Mouse (Mus musculus): ENCODE data around the gene Klhl3. TPM values are rescaled to one million over a fixed set of nuclear protein-coding genes. Genes with fewer than 3 reads are reported as not detected.

The Klhl3 gene
- polyA plus RNA-seq, 1 experiment: 0.79 TPM

- TF ChIP-seq POLR2A (IDR thresholded peaks at IDR 0.05; ENCODE audit: borderline replicate concordance, low read depth, low read length) (no peak), CTCF (IDR thresholded peaks at IDR 0.05; ENCODE audit: low read depth, low read length) (no peak)
- H3K4me3 ChIP-seq (ENCODE audit: insufficient read depth, low read length): no peak overlapping the region
Measured at GRCm38 (mm10) chr13:57984637-57985036, 128.8 kb downstream of the Klhl3 start.

GRCm38 (mm10) chr13:57984163-57984562, 129.2 kb downstream of the Klhl3 start:
- H3K27ac ChIP-seq (ENCODE audit: insufficient read depth, low read depth, low read length): no peak overlapping the region
- TF ChIP-seq CTCF (IDR thresholded peaks at IDR 0.05; ENCODE audit: low read depth, low read length) (no peak), POLR2A (IDR thresholded peaks at IDR 0.05; ENCODE audit: borderline replicate concordance, low read depth, low read length) (no peak)
- no peaks in the 10 kb centered on the region for H3K4me1 ChIP-seq (ENCODE audit: control insufficient read depth, insufficient read depth, low read length)
- no peak overlapping the region for H3K4me3 ChIP-seq (ENCODE audit: insufficient read depth, low read length)

More at GRCm38 (mm10) chr13:57984637-57985036, 128.8 kb downstream of the Klhl3 start:
- Histone ChIP-seq H3K27ac (ENCODE audit: insufficient read depth, low read depth, low read length) (no peak overlapping the region), H3K4me1 (ENCODE audit: control insufficient read depth, insufficient read depth, low read length) (no peaks in the 10 kb centered on the region)

GRCm38 (mm10) chr13:57983330-57983729, 130.1 kb downstream of the Klhl3 start:
- no peak overlapping the region for H3K4me3 ChIP-seq (ENCODE audit: insufficient read depth, low read length)
- H3K4me1 ChIP-seq (ENCODE audit: control insufficient read depth, insufficient read depth, low read length): no peaks in the 10 kb centered on the region
- no peak overlapping the region for H3K27ac ChIP-seq (ENCODE audit: insufficient read depth, low read depth, low read length)
- TF ChIP-seq CTCF (IDR thresholded peaks at IDR 0.05; ENCODE audit: low read depth, low read length) (no peak), POLR2A (IDR thresholded peaks at IDR 0.05; ENCODE audit: borderline replicate concordance, low read depth, low read length) (no peak)

GRCm38 (mm10) chr13:57982904-57983303, 130.5 kb downstream of the Klhl3 start:
- Histone ChIP-seq H3K4me1 (ENCODE audit: control insufficient read depth, insufficient read depth, low read length) (no peaks in the 10 kb centered on the region), H3K4me3 (ENCODE audit: insufficient read depth, low read length) (no peak overlapping the region), H3K27ac (ENCODE audit: insufficient read depth, low read depth, low read length) (no peak overlapping the region)
- TF ChIP-seq CTCF (IDR thresholded peaks at IDR 0.05; ENCODE audit: low read depth, low read length) (no peak), POLR2A (IDR thresholded peaks at IDR 0.05; ENCODE audit: borderline replicate concordance, low read depth, low read length) (no peak)

- Histone ChIP-seq H3K27ac (ENCODE audit: insufficient read depth, low read depth, low read length) (no peak overlapping the region), H3K4me3 (ENCODE audit: insufficient read depth, low read length) (no peak overlapping the region), H3K4me1 (ENCODE audit: control insufficient read depth, insufficient read depth, low read length) (no peaks in the 10 kb centered on the region)
- no peak for TF ChIP-seq POLR2A (IDR thresholded peaks at IDR 0.05; ENCODE audit: borderline replicate concordance, low read depth, low read length)
- TF ChIP-seq CTCF (IDR thresholded peaks at IDR 0.05; ENCODE audit: low read depth, low read length): no peak
Measured at GRCm38 (mm10) chr13:57980679-57981078, 132.7 kb downstream of the Klhl3 start.

GRCm38 (mm10) chr13:57980071-57980470, 133.3 kb downstream of the Klhl3 start:
- TF ChIP-seq CTCF (IDR thresholded peaks at IDR 0.05; ENCODE audit: low read depth, low read length) (no peak), POLR2A (IDR thresholded peaks at IDR 0.05; ENCODE audit: borderline replicate concordance, low read depth, low read length) (no peak)
- Histone ChIP-seq H3K27ac (ENCODE audit: insufficient read depth, low read depth, low read length) (no peak overlapping the region), H3K4me3 (ENCODE audit: insufficient read depth, low read length) (no peak overlapping the region), H3K4me1 (ENCODE audit: control insufficient read depth, insufficient read depth, low read length) (no peaks in the 10 kb centered on the region)

GRCm38 (mm10) chr13:57978931-57979330, 134.5 kb downstream of the Klhl3 start:
- TF ChIP-seq CTCF (IDR thresholded peaks at IDR 0.05; ENCODE audit: low read depth, low read length) (no peak), POLR2A (IDR thresholded peaks at IDR 0.05; ENCODE audit: borderline replicate concordance, low read depth, low read length) (no peak)
- no peak overlapping the region for H3K4me3 ChIP-seq (ENCODE audit: insufficient read depth, low read length)
- H3K4me1 ChIP-seq (ENCODE audit: control insufficient read depth, insufficient read depth, low read length): no peaks in the 10 kb centered on the region
- no peak overlapping the region for H3K27ac ChIP-seq (ENCODE audit: insufficient read depth, low read depth, low read length)

GRCm38 (mm10) chr13:57977721-57978120, 135.7 kb downstream of the Klhl3 start:
- TF ChIP-seq POLR2A (IDR thresholded peaks at IDR 0.05; ENCODE audit: borderline replicate concordance, low read depth, low read length) (no peak), CTCF (IDR thresholded peaks at IDR 0.05; ENCODE audit: low read depth, low read length) (no peak)
- Histone ChIP-seq H3K27ac (ENCODE audit: insufficient read depth, low read depth, low read length) (no peak overlapping the region), H3K4me1 (ENCODE audit: control insufficient read depth, insufficient read depth, low read length) (no peaks in the 10 kb centered on the region), H3K4me3 (ENCODE audit: insufficient read depth, low read length) (no peak overlapping the region)

- TF ChIP-seq POLR2A (IDR thresholded peaks at IDR 0.05; ENCODE audit: borderline replicate concordance, low read depth, low read length) (no peak), CTCF (IDR thresholded peaks at IDR 0.05; ENCODE audit: low read depth, low read length) (no peak)
- H3K4me3 ChIP-seq (ENCODE audit: insufficient read depth, low read length): no peak overlapping the region
- no peaks in the 10 kb centered on the region for H3K4me1 ChIP-seq (ENCODE audit: control insufficient read depth, insufficient read depth, low read length)
- no peak overlapping the region for H3K27ac ChIP-seq (ENCODE audit: insufficient read depth, low read depth, low read length)
Measured at GRCm38 (mm10) chr13:57965658-57966057, 147.7 kb downstream of the Klhl3 start.

GRCm38 (mm10) chr13:57960254-57960653, 153.1 kb downstream of the Klhl3 start:
- no peak overlapping the region for H3K27ac ChIP-seq (ENCODE audit: insufficient read depth, low read depth, low read length)
- no peaks in the 10 kb centered on the region for H3K4me1 ChIP-seq (ENCODE audit: control insufficient read depth, insufficient read depth, low read length)
- H3K4me3 ChIP-seq (ENCODE audit: insufficient read depth, low read length): no peak overlapping the region
- no peak for TF ChIP-seq CTCF (IDR thresholded peaks at IDR 0.05; ENCODE audit: low read depth, low read length)
- TF ChIP-seq POLR2A (IDR thresholded peaks at IDR 0.05; ENCODE audit: borderline replicate concordance, low read depth, low read length): no peak

- Histone ChIP-seq H3K4me3 (ENCODE audit: insufficient read depth, low read length) (no peak overlapping the region), H3K27ac (ENCODE audit: insufficient read depth, low read depth, low read length) (no peak overlapping the region), H3K4me1 (ENCODE audit: control insufficient read depth, insufficient read depth, low read length) (no peaks in the 10 kb centered on the region)
- TF ChIP-seq CTCF (IDR thresholded peaks at IDR 0.05; ENCODE audit: low read depth, low read length) (no peak), POLR2A (IDR thresholded peaks at IDR 0.05; ENCODE audit: borderline replicate concordance, low read depth, low read length) (no peak)
Measured at GRCm38 (mm10) chr13:57959806-57960205, 153.6 kb downstream of the Klhl3 start.

Other genes starting within 250 kb of the Klhl3 start
- gene Spock1, start 205.3 kb downstream of the Klhl3 start, polyA plus RNA-seq (2012; ENCODE audit: insufficient read depth, insufficient read length, missing spikeins): not detected in 2 replicates
- gene Hnrnpa0, start 15.0 kb upstream of the Klhl3 start, polyA plus RNA-seq (2012; ENCODE audit: insufficient read depth, insufficient read length, missing spikeins): 76.2 and 80.8 TPM in 2 replicates
- gene Idnk, start 44.1 kb upstream of the Klhl3 start, polyA plus RNA-seq (2012; ENCODE audit: insufficient read depth, insufficient read length, missing spikeins): 45.7 and 49.4 TPM in 2 replicates
- 56.9 and 59.9 TPM in 2 replicates for gene Ubqln1, start 102.1 kb upstream of the Klhl3 start, polyA plus RNA-seq (2012; ENCODE audit: insufficient read depth, insufficient read length, missing spikeins)
- 28.5 and 31.5 TPM in 2 replicates for gene Gkap1, start 162.1 kb upstream of the Klhl3 start, polyA plus RNA-seq (2012; ENCODE audit: insufficient read depth, insufficient read length, missing spikeins)
- not detected in 2 replicates for gene Kif27, start 245.5 kb upstream of the Klhl3 start, polyA plus RNA-seq (2012; ENCODE audit: insufficient read depth, insufficient read length, missing spikeins)

Measured in bone marrow macrophage, adult 2 months (primary cell).